Comparison of ENCODE assay signal across 9 mouse cellular contexts in genomic region chr12:117152366-117153165, GRCm38 (mm10).
DNase-seq lines count a peak whose midpoint lies in the region; ATAC-seq and TF ChIP-seq lines count a peak whose summit lies in the region.
"Had no signal": no experiment of that assay in that cellular context is flagged by ENCODE, and none has a peak within 500 bp of the region (broad histone marks: within the 10 kb centered on the region; RNA-seq: fewer than 3 reads in every experiment).

No protein-coding gene starts in this region.

- H3K4me1 ChIP-seq in E14TG2a.4 (replicated peaks; ENCODE audit: low read depth, low read length): peaks cover 54% of the 10 kb centered on the region
- H3K4me1 ChIP-seq in forebrain, embryonic 16.5 days (replicated peaks; ENCODE audit: control insufficient read depth, insufficient read depth, low read length): peaks cover 32% of the 10 kb centered on the region
- H3K4me1 ChIP-seq in midbrain, embryonic 12.5 days: peaks cover 52% of the 10 kb centered on the region

- H3K9me3 ChIP-seq in E14TG2a.4 (ENCODE audit: low read length): no peaks in the 10 kb centered on the region
- no peaks in the 10 kb centered on the region for H3K9me3 ChIP-seq in forebrain, embryonic 16.5 days (ENCODE audit: control insufficient read depth, low read length)
- no peaks in the 10 kb centered on the region for H3K9me3 ChIP-seq in midbrain, embryonic 12.5 days

- no peak; the same call in 1 of the 2 replicates for TF ChIP-seq CTCF in E14TG2a.4 (conservative IDR thresholded peaks at IDR 0.05; ENCODE audit: low read length)

- H3K4me3 ChIP-seq in E14TG2a.4 (replicated peaks; ENCODE audit: low read length): peak overlapping the region; percentile 45
- H3K4me3 ChIP-seq in forebrain, embryonic 16.5 days (replicated peaks; ENCODE audit: low read length): peak overlapping the region; percentile 57
- H3K4me3 ChIP-seq in midbrain, embryonic 12.5 days: peak overlapping the region; percentile 94

- peak; percentile 20 for ATAC-seq in forebrain, embryonic 16.5 days
- ATAC-seq in midbrain, embryonic 12.5 days (ENCODE audit: low FRiP score, low read depth): peak; percentile 19
- ATAC-seq in frontal cortex, adult (ENCODE audit: low TSS enrichment): no peak

- peaks cover 78% of the 10 kb centered on the region for H3K27me3 ChIP-seq in E14TG2a.4 (ENCODE audit: insufficient read depth, low read length)
- H3K27me3 ChIP-seq in forebrain, embryonic 16.5 days (replicated peaks; ENCODE audit: control insufficient read depth, insufficient read depth, low read length): peaks cover 66% of the 10 kb centered on the region
- no peaks in the 10 kb centered on the region; the same call in 1 of the 2 replicates for H3K27me3 ChIP-seq in midbrain, embryonic 12.5 days

- 8% methylated on average over 28 of the region's 28 CpGs for WGBS in forebrain, embryonic 16.5 days
- 2% methylated on average over 28 of the region's 28 CpGs for WGBS in midbrain, embryonic 12.5 days

- H3K4me2 ChIP-seq in forebrain, embryonic 16.5 days (ENCODE audit: low read length): peak overlapping the region; percentile 64
- peak overlapping the region; percentile 67 for H3K4me2 ChIP-seq in midbrain, embryonic 12.5 days (replicated peaks)

- H3K9ac ChIP-seq in forebrain, embryonic 16.5 days (replicated peaks; ENCODE audit: low read depth, low read length): peak overlapping the region; percentile 76
- H3K9ac ChIP-seq in midbrain, embryonic 12.5 days (replicated peaks): peak overlapping the region; percentile 100

- peak; percentile 30 for DNase-seq in embryo, embryonic 10 days (ENCODE audit: low spot score)
- no peak for DNase-seq in embryo, embryonic 10.5 days (ENCODE audit: low spot score)
- DNase-seq in right cerebral cortex, postnatal 36 days (ENCODE audit: low spot score in 2 of 2): no peak
- no peak for DNase-seq in lung, postnatal 25 days (ENCODE audit: low spot score)
- DNase-seq: cerebellum, adult 9-10 months had no signal

- H3K36me3 ChIP-seq in E14TG2a.4 (ENCODE audit: insufficient read depth, low read length): no peaks in the 10 kb centered on the region
- no peaks in the 10 kb centered on the region for H3K36me3 ChIP-seq in forebrain, embryonic 16.5 days (ENCODE audit: control insufficient read depth, insufficient read depth)
- no peaks in the 10 kb centered on the region for H3K36me3 ChIP-seq in midbrain, embryonic 12.5 days

- H3K27ac ChIP-seq in forebrain, embryonic 16.5 days (ENCODE audit: low read length): peak overlapping the region; percentile 88
- H3K27ac ChIP-seq in midbrain, embryonic 12.5 days (replicated peaks): peak overlapping the region; percentile 99
